Mouse (Mus musculus) bone marrow macrophage, adult 2 months (primary cell): Measurements from ENCODE around the gene Rpp21.

ENCODE experiments used
- CTCF ChIP-seq: IDR thresholded peaks from 2 replicates; pipeline ENCODE4 v1.5.1; 2012; ENCODE audit warnings: low read depth, mild to moderate bottlenecking, low read length, moderate library complexity
- POLR2A ChIP-seq: IDR thresholded peaks from 2 replicates; pipeline ENCODE4 v1.6.1; 2012; ENCODE audit warnings: mild to moderate bottlenecking, low read depth, low read length, borderline replicate concordance

GRCm38 (mm10) chr17:36224451-36224850 lies 33.4 kb downstream of the Rpp21 start:
- no peak for TF ChIP-seq CTCF
- no peak for TF ChIP-seq POLR2A
